Mouse (Mus musculus) lung, adult 2 months (tissue): ENCODE measurements around the gene Kncn.

Experiments
- CTCF ChIP-seq: fragments of 200-500 bp; IDR thresholded peaks from 2 replicates; pipeline ENCODE4 v1.5.1; 2011; ENCODE audit warnings: mild to moderate bottlenecking, low read length, control low read depth; ENCODE audit not compliant: insufficient read depth
- POLR2A ChIP-seq: fragments of 200-500 bp; IDR thresholded peaks from 2 replicates; pipeline ENCODE4 v1.6.1; 2011; ENCODE audit warnings: low read depth, mild to moderate bottlenecking, control low read depth, low read length, borderline replicate concordance; ENCODE audit errors: extremely low read depth

- TF ChIP-seq POLR2A: no peak
- TF ChIP-seq CTCF: no peak
Observed at GRCm38 (mm10) chr4:115937061-115937976, 53.1 kb downstream of the Kncn start.
